Mouse (Mus musculus) erythroblast, embryonic 14.5 days (primary cell): ENCODE data around the gene Fhl2.

Source experiments
- GATA1 ChIP-seq: IDR thresholded peaks from 2 replicates; pipeline ENCODE4 v1.6.1; 2012; ENCODE audit warnings: low read length, inconsistent platforms, mixed read lengths
- TAL1 ChIP-seq: IDR thresholded peaks from 3 replicates; pipeline ENCODE4 v1.6.1; 2012; ENCODE audit warnings: low read length, inconsistent platforms, mixed read lengths

DNA sequence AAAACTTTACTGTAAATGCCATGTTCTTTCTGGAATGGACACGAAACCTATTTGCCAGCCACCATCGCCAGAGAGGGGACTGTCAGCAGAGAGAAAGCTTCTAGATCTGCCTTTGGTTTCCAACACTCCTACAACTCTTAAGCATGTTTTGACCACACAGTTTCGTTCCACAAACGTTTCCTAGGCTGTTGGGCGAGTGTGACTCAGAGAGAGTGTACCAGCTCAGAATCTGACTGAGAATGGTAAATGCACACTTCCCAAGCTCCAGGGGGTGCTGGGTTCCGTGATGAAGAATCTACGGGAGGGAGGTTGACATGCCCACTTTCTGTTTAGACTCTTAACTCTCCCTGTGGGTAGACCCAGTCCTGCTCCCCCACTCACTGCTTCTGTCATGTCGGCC lies 5.7 kb downstream of the Fhl2 start:
- no peak for TF ChIP-seq TAL1
- TF ChIP-seq GATA1 = no peak
